ENCODE assay signal across 17 mouse cellular contexts in the genomic region with DNA sequence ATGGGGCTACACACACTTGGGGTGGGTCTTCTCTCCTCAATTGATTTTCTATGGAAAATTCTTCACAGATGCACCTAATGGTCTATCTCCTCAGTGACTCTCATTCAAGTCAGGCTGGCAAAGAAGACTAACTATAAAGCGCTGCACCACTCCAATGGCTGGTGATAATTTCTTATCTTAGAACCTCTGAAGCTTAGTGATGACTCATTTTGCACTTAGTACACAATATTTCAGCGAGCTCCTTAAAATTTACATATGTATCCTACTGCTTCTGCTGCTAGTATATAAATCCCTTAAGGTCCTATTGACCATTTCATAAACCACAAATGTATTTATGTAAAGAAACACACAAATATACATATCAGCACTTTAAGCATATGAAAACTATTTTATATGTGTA.
"Had no signal": no experiment of that assay in that cellular context is flagged by ENCODE, and none has a peak within 500 bp of the region (broad histone marks: within the 10 kb centered on the region; RNA-seq: fewer than 3 reads in every experiment).

No protein-coding gene starts in this region.

- H3K27ac ChIP-seq: neural tube, embryonic 12.5 days; neural tube, embryonic 13.5 days; neural tube, embryonic 15.5 days; stomach, embryonic 15.5 days; stomach, postnatal 0 days had no signal

- H3K36me3 ChIP-seq: neural tube, embryonic 12.5 days; neural tube, embryonic 13.5 days; neural tube, embryonic 15.5 days; stomach, embryonic 15.5 days had no signal

- H3K9me3 ChIP-seq: neural tube, embryonic 12.5 days; neural tube, embryonic 13.5 days; neural tube, embryonic 15.5 days; stomach, embryonic 15.5 days had no signal

- DNase-seq: retina, postnatal 1 day; right cerebral cortex, adult 18-20 months; right cerebral cortex, postnatal 14 days; right cerebral cortex, postnatal 25 days; right cerebral cortex, postnatal 4 days; spleen, adult 18-20 months; thymus, adult 18-20 months; thymus, adult 2 months; thymus, postnatal 14 days; thymus, postnatal 25 days; thymus, postnatal 36 days; thymus, postnatal 4 days had no signal

- H3K27me3 ChIP-seq: neural tube, embryonic 12.5 days; neural tube, embryonic 13.5 days; neural tube, embryonic 15.5 days; stomach, embryonic 15.5 days had no signal

- H3K4me1 ChIP-seq: neural tube, embryonic 12.5 days; neural tube, embryonic 13.5 days; neural tube, embryonic 15.5 days; stomach, embryonic 15.5 days had no signal

- H3K9ac ChIP-seq: neural tube, embryonic 12.5 days; neural tube, embryonic 13.5 days; neural tube, embryonic 15.5 days; stomach, embryonic 15.5 days had no signal

- H3K4me3 ChIP-seq: neural tube, embryonic 12.5 days; neural tube, embryonic 13.5 days; neural tube, embryonic 15.5 days; stomach, embryonic 15.5 days had no signal
